Mouse (Mus musculus): ENCODE measurements around the gene Fam199x. TPM values are rescaled to one million over a fixed set of nuclear protein-coding genes. Genes with fewer than 3 reads are reported as not detected.

The Fam199x gene
- polyA plus RNA-seq, 1 experiment, result 0.97 TPM

DNA sequence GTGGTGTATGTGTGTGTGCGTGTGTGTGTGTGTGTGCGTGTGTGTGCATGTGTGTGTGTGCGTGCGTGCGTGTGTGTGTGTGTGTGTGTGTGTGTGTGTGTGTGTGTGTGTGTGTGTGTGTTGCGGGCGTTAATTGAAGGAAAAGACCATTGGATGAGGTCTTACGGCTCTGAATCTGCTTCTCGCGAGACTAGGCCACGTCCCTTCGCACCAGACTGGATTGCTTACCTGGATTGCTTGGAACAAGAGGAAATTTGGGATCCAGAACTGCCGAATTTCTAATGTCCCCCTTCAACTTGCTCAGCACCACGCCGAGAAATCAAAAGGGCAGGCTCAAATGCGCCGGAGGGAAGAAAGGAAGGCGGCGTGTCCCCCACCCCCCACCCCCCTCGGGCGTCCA lies 72.3 kb downstream of the Fam199x start, which contains the start of gene Esx1:
Esx1 (minus strand) TSS at position 366 of the 400 bp plus-strand sequence.
- H3K79me3 ChIP-seq (ENCODE audit: low read depth), result no peaks in the 10 kb centered on the region
- H3K4me3 ChIP-seq (ENCODE audit: insufficient read depth, poor library complexity, severe bottlenecking), result no peak within 1 kb of the TSS
- TF ChIP-seq MYOD1 (IDR thresholded peaks at IDR 0.05; ENCODE audit: control insufficient read depth, insufficient read length, low read depth), result no peak
- no peak for TF ChIP-seq CTCF (IDR thresholded peaks at IDR 0.05; ENCODE audit: control insufficient read depth, insufficient read depth, insufficient read length)
- TF ChIP-seq USF1 (IDR thresholded peaks at IDR 0.05; ENCODE audit: low read depth), result no peak
- no peak for TF ChIP-seq MAX (IDR thresholded peaks at IDR 0.05)
- no peak for TF ChIP-seq MYOG (IDR thresholded peaks at IDR 0.05; ENCODE audit: control insufficient read depth, extremely low read depth, insufficient read length)
- TF ChIP-seq CEBPB (IDR thresholded peaks at IDR 0.05; ENCODE audit: low read depth), result no peak
- no peak for TF ChIP-seq FOSL1 (IDR thresholded peaks at IDR 0.05; ENCODE audit: insufficient read depth, low read length, poor library complexity, severe bottlenecking)
- H3ac ChIP-seq (ENCODE audit: control insufficient read depth, insufficient read length, low read depth), result no peak within 1 kb of the TSS
- no peaks in the 10 kb centered on the region for H3K79me2 ChIP-seq (ENCODE audit: control insufficient read depth, insufficient read depth)
- H3K27me3 ChIP-seq (ENCODE audit: control insufficient read depth, insufficient read depth, insufficient read length), result peaks cover 17% of the 10 kb centered on the region
- no peaks in the 10 kb centered on the region for H3K36me3 ChIP-seq (ENCODE audit: control insufficient read depth, insufficient read depth)

DNA sequence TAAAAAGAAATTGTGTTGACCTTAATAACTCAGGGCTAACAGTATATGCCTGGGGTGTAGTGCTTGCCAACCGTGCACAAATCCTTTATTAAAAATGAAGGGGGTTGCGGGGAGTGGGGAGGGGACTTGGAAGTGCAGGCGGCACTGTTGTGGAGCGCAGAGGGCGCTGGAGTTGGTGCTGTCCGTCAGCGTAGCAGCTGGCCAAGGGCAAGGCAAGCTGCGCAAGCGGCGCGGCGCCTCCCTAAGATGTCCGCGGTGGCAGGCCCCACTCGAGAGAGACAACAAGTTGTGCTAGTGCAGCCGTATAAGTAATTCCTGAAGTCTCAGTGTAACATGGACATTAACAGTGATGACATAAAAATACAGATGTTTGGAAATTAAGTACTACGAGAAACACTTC lies 78.1 kb downstream of the Fam199x start:
- TF ChIP-seq CTCF (IDR thresholded peaks at IDR 0.05; ENCODE audit: control insufficient read depth, insufficient read depth, insufficient read length), result no peak
- no peak for TF ChIP-seq MAX (IDR thresholded peaks at IDR 0.05)
- TF ChIP-seq FOSL1 (IDR thresholded peaks at IDR 0.05; ENCODE audit: insufficient read depth, low read length, poor library complexity, severe bottlenecking), result no peak
- TF ChIP-seq USF1 (IDR thresholded peaks at IDR 0.05; ENCODE audit: low read depth), result no peak
- TF ChIP-seq MYOG (IDR thresholded peaks at IDR 0.05; ENCODE audit: control insufficient read depth, extremely low read depth, insufficient read length), result no peak
- TF ChIP-seq MYOD1 (IDR thresholded peaks at IDR 0.05; ENCODE audit: control insufficient read depth, insufficient read length, low read depth), result no peak
- TF ChIP-seq CEBPB (IDR thresholded peaks at IDR 0.05; ENCODE audit: low read depth), result no peak
- H3K27me3 ChIP-seq (ENCODE audit: control insufficient read depth, insufficient read depth, insufficient read length), result no peaks in the 10 kb centered on the region
- no peaks in the 10 kb centered on the region for H3K79me3 ChIP-seq (ENCODE audit: low read depth)
- H3K36me3 ChIP-seq (ENCODE audit: control insufficient read depth, insufficient read depth), result no peaks in the 10 kb centered on the region
- H3K4me3 ChIP-seq (ENCODE audit: insufficient read depth, poor library complexity, severe bottlenecking), result no peak overlapping the region
- H3K79me2 ChIP-seq (ENCODE audit: control insufficient read depth, insufficient read depth), result no peaks in the 10 kb centered on the region
- H3ac ChIP-seq (ENCODE audit: control insufficient read depth, insufficient read length, low read depth), result no peak overlapping the region

Other genes with a start within 250 kb of the Fam199x start
- gene Plp1, start 226.9 kb upstream of the Fam199x start, polyA plus RNA-seq (2012; fragmentation: generic; extraction: Trizol), result 0.04 TPM
- not detected for gene Rab9b, start 180.8 kb upstream of the Fam199x start, polyA plus RNA-seq (2012; fragmentation: generic; extraction: Trizol)
- gene H2bfm, start 122.3 kb upstream of the Fam199x start, polyA plus RNA-seq (2012; fragmentation: generic; extraction: Trizol), result not detected
- not detected for gene Tmsb15b2, start 74.1 kb upstream of the Fam199x start, polyA plus RNA-seq (2012; fragmentation: generic; extraction: Trizol)
- 0.07 TPM for gene Tmsb15l, start 72.7 kb upstream of the Fam199x start, polyA plus RNA-seq (2012; fragmentation: generic; extraction: Trizol)
- gene Tmsb15b1, start 72.7 kb upstream of the Fam199x start, polyA plus RNA-seq (2012; fragmentation: generic; extraction: Trizol), result not detected
- gene Zcchc18, start 56.4 kb upstream of the Fam199x start, polyA plus RNA-seq (2012; fragmentation: generic; extraction: Trizol), result 0.04 TPM
- gene Slc25a53, start 11.3 kb upstream of the Fam199x start, polyA plus RNA-seq (2012; fragmentation: generic; extraction: Trizol), result 1.6 TPM
- 0.15 TPM for gene Esx1, start 72.5 kb downstream of the Fam199x start, polyA plus RNA-seq (2012; fragmentation: generic; extraction: Trizol)